Comparison of ENCODE assay signal across 22 mouse cellular contexts in genomic region chr8:124382235-124382634, GRCm38 (mm10). TPM values are rescaled to one million over a fixed set of nuclear protein-coding genes. Genes with fewer than 3 reads are reported as not detected.
DNase-seq lines count a peak whose midpoint lies in the region; ATAC-seq and TF ChIP-seq lines count a peak whose summit lies in the region.
"Had no signal": no experiment of that assay in that cellular context is flagged by ENCODE, and none has a peak within 500 bp of the region (broad histone marks: within the 10 kb centered on the region; RNA-seq: fewer than 3 reads in every experiment).

No protein-coding gene starts in this region.

- no peak for DNase-seq in left cerebral cortex, adult 2 months (ENCODE audit: extremely low spot score in 1 of 2, low spot score in 2 of 2)
- no peak for DNase-seq in left cerebral cortex, postnatal 10 days (ENCODE audit: extremely low spot score in 1 of 2, low spot score in 2 of 2)
- DNase-seq in adrenal gland, adult 8-10 months = no peak
- DNase-seq in right cerebral cortex, postnatal 36 days (ENCODE audit: low spot score in 2 of 2) = no peak
- DNase-seq: cerebellum, adult 2 months; gastrocnemius, postnatal 10 days; heart, adult 18-20 months; heart, postnatal 4 days; lung, postnatal 10 days; thymus, postnatal 25 days had no signal

- WGBS in forebrain, embryonic 13.5 days = 36% methylated on average over 10 of the region's 10 CpGs
- 40% methylated on average over 10 of the region's 10 CpGs for WGBS in forebrain, embryonic 12.5 days
- 31% methylated on average over 10 of the region's 10 CpGs for WGBS in midbrain, embryonic 12.5 days

- no peaks in the 10 kb centered on the region for H3K36me3 ChIP-seq in forebrain, embryonic 13.5 days (ENCODE audit: poor library complexity, severe bottlenecking)
- H3K36me3 ChIP-seq in forebrain, embryonic 12.5 days (replicated peaks) = no peaks in the 10 kb centered on the region
- no peaks in the 10 kb centered on the region for H3K36me3 ChIP-seq in midbrain, embryonic 12.5 days
- H3K36me3 ChIP-seq: embryonic facial prominence, embryonic 13.5 days; liver, embryonic 15.5 days had no signal

- intact Hi-C loops in left cerebral cortex, adult 2 months (cut with DNase I) = no loop called here
- intact Hi-C loops in left cerebral cortex, postnatal 10 days (cut with DNase I) = no loop called here

- H3K4me1 ChIP-seq in forebrain, embryonic 13.5 days = peaks cover 12% of the 10 kb centered on the region
- peaks cover 9% of the 10 kb centered on the region; the same call in 1 of the 2 replicates for H3K4me1 ChIP-seq in forebrain, embryonic 12.5 days
- peaks cover 9% of the 10 kb centered on the region; the same call in 1 of the 2 replicates for H3K4me1 ChIP-seq in midbrain, embryonic 12.5 days
- H3K4me1 ChIP-seq: embryonic facial prominence, embryonic 13.5 days; liver, embryonic 15.5 days had no signal

- no peaks in the 10 kb centered on the region for H3K27me3 ChIP-seq in forebrain, embryonic 13.5 days
- no peaks in the 10 kb centered on the region for H3K27me3 ChIP-seq in forebrain, embryonic 12.5 days
- H3K27me3 ChIP-seq in midbrain, embryonic 12.5 days = no peaks in the 10 kb centered on the region
- H3K27me3 ChIP-seq: embryonic facial prominence, embryonic 13.5 days; liver, embryonic 15.5 days had no signal

- no peak overlapping the region for H3K4me3 ChIP-seq in forebrain, embryonic 13.5 days
- no peak overlapping the region for H3K4me3 ChIP-seq in forebrain, embryonic 12.5 days (replicated peaks)
- no peak overlapping the region for H3K4me3 ChIP-seq in left cerebral cortex, adult 2 months
- no peak overlapping the region for H3K4me3 ChIP-seq in midbrain, embryonic 12.5 days
- H3K4me3 ChIP-seq: embryonic facial prominence, embryonic 13.5 days; liver, embryonic 15.5 days; megakaryocyte, embryonic 14.5 days had no signal

- no peak overlapping the region for H3K4me2 ChIP-seq in forebrain, embryonic 13.5 days
- no peak overlapping the region for H3K4me2 ChIP-seq in forebrain, embryonic 12.5 days
- H3K4me2 ChIP-seq in midbrain, embryonic 12.5 days (replicated peaks) = no peak overlapping the region
- H3K4me2 ChIP-seq: embryonic facial prominence, embryonic 13.5 days; liver, embryonic 15.5 days had no signal

- no peak for TF ChIP-seq CTCF in left cerebral cortex, adult 2 months (IDR thresholded peaks at IDR 0.05)

- ATAC-seq in forebrain, embryonic 13.5 days = no peak
- ATAC-seq in forebrain, embryonic 12.5 days (ENCODE audit: low FRiP score) = no peak
- 0 out of 2 replicates have a peak, but pooled peaks have one; percentile 30 for ATAC-seq in midbrain, embryonic 12.5 days (ENCODE audit: low FRiP score, low read depth)
- ATAC-seq in erythroid progenitor cell, adult 5-6 weeks (replicated peaks; ENCODE audit: low FRiP score, poor library complexity, severe bottlenecking) = no peak
- ATAC-seq: intestine, postnatal 0 days had no signal

- H3K9ac ChIP-seq in forebrain, embryonic 13.5 days = no peak overlapping the region
- H3K9ac ChIP-seq in forebrain, embryonic 12.5 days = no peak overlapping the region
- no peak overlapping the region for H3K9ac ChIP-seq in midbrain, embryonic 12.5 days (replicated peaks)
- H3K9ac ChIP-seq: embryonic facial prominence, embryonic 13.5 days; liver, embryonic 15.5 days had no signal

- peak overlapping the region; percentile 51; the same call in 1 of the 2 replicates for H3K27ac ChIP-seq in forebrain, embryonic 13.5 days
- no peak overlapping the region for H3K27ac ChIP-seq in forebrain, embryonic 12.5 days
- H3K27ac ChIP-seq in left cerebral cortex, adult 2 months = peak overlapping the region; percentile 47; the same call in 1 of the 2 replicates
- H3K27ac ChIP-seq in midbrain, embryonic 12.5 days (replicated peaks) = no peak overlapping the region; the same call in 1 of the 2 replicates
- H3K27ac ChIP-seq: embryonic facial prominence, embryonic 13.5 days; kidney, postnatal 0 days; liver, embryonic 15.5 days; stomach, postnatal 0 days had no signal

- H3K9me3 ChIP-seq in forebrain, embryonic 13.5 days (replicated peaks) = no peaks in the 10 kb centered on the region
- H3K9me3 ChIP-seq in forebrain, embryonic 12.5 days = no peaks in the 10 kb centered on the region
- no peaks in the 10 kb centered on the region for H3K9me3 ChIP-seq in midbrain, embryonic 12.5 days
- H3K9me3 ChIP-seq: embryonic facial prominence, embryonic 13.5 days; liver, embryonic 15.5 days had no signal

RNA-seq across cellular contexts. Expression of gene Pgbd5, which starts 57.2 kb away (rescaled TPM):
- polyA plus RNA-seq in forebrain, embryonic 13.5 days (2015; fragmentation: Nextera tagmentation; extraction: Ambion mirVana) = 5.9 and 6.3 TPM in 2 replicates
- 4.5 and 4.8 TPM in 2 replicates for polyA plus RNA-seq in forebrain, embryonic 12.5 days (2016; fragmentation: Nextera tagmentation; extraction: Ambion mirVana)
- 100 to 1,000 TPM; 208 to 221 TPM for total RNA-seq in left cerebral cortex, adult 2 months (2021)
- 100 to 1,000 TPM; 126 to 127 TPM for total RNA-seq in left cerebral cortex, postnatal 10 days (2021)
- polyA plus RNA-seq in midbrain, embryonic 12.5 days (2016; fragmentation: Nextera tagmentation; extraction: Ambion mirVana) = 3.7 and 4.0 TPM in 2 replicates
- 10 to 100 TPM in 3 of 4 experiments, 1 to 10 TPM in 1; 9.0 to 14.1 (median 12.0) TPM for total RNA-seq in adrenal gland, adult 8-10 months (2022)
- total RNA-seq in erythroid progenitor cell, adult 5-6 weeks (2015; ENCODE audit: low replicate concordance) = not detected in 2 replicates
- total RNA-seq in erythroid progenitor cell, adult 5-6 weeks (2017; ENCODE audit: low replicate concordance) = not detected in 2 replicates
- total RNA-seq: common myeloid progenitor, adult 5-6 weeks; MEL had no signal

Comparison
In these comparisons a context has a peak if more than half of its experiments do, and no peak if none do; other contexts are left out.
1. H3K27ac ChIP-seq: peak in forebrain, embryonic 13.5 days (single experiment) and left cerebral cortex, adult 2 months (single experiment); none in forebrain, embryonic 12.5 days (single experiment) and midbrain, embryonic 12.5 days (single experiment).
2. RNA of gene Pgbd5, which starts 57.2 kb away (total RNA-seq): 208 to 221 TPM in left cerebral cortex, adult 2 months, 126 to 127 TPM in left cerebral cortex, postnatal 10 days and 9.0 to 14.1 TPM in adrenal gland, adult 8-10 months; not detected in erythroid progenitor cell, adult 5-6 weeks; every median in the first group is over 10 times any median in the second.